Comparison of ENCODE assay signal across 9 mouse cellular contexts in the genomic region with DNA sequence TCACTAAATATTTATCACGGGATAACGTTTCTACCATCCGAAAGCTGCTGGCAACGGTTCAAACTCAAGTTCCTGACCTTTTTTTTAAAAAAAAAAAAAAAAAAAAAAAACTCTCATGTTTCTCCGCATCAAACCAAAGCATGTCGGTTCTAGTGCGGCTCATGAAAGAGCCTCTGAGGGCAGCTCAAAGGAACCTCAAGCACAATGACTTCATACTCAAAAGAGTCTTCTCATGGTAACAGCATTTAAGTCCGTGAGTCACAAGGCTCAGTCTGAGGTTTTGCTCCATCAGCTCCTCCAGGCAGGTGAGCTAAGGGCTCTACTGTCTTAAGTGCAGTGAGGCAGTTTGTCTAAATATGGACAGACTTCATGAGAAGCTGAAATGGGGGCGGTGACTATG. TPM values are rescaled to one million over a fixed set of nuclear protein-coding genes. Genes with fewer than 3 reads are reported as not detected.
A peak's percentile ranks its signal among the peaks of the same experiment; 100 is the strongest.
DNase-seq lines count a peak whose midpoint lies in the region; ATAC-seq and TF ChIP-seq lines count a peak whose summit lies in the region.
"Had no signal": no experiment of that assay in that cellular context is flagged by ENCODE, and none has a peak within 500 bp of the region (broad histone marks: within the 10 kb centered on the region; RNA-seq: fewer than 3 reads in every experiment).

No protein-coding gene starts in this region.

- ATAC-seq in limb, embryonic 14.5 days (ENCODE audit: low FRiP score, low read depth) = no peak; the same call in 1 of the 2 replicates
- peak; percentile 28 for ATAC-seq in megakaryocyte progenitor cell, adult 5-6 weeks (replicated peaks; ENCODE audit: poor library complexity)

- 42% methylated on average over 9 of the region's 9 CpGs for WGBS in limb, embryonic 14.5 days
- WGBS in limb, embryonic 10.5 days = 85% methylated on average over 9 of the region's 9 CpGs

- no peaks in the 10 kb centered on the region for H3K9me3 ChIP-seq in limb, embryonic 14.5 days (ENCODE audit: control insufficient read depth, low read length)
- no peaks in the 10 kb centered on the region for H3K9me3 ChIP-seq in limb, embryonic 10.5 days (replicated peaks)

- intact Hi-C loops in heart, postnatal 25 days (cut with DNase I) = loop anchor here (5.0 kb wide), 1 partner anchor 40 kb away; no protein-coding TSS in a partner anchor

- H3K27me3 ChIP-seq in limb, embryonic 14.5 days (ENCODE audit: control insufficient read depth, insufficient read depth, low read length) = no peaks in the 10 kb centered on the region
- H3K27me3 ChIP-seq in limb, embryonic 10.5 days (ENCODE audit: low read depth, poor library complexity, severe bottlenecking) = no peaks in the 10 kb centered on the region

- no peak overlapping the region for H3K9ac ChIP-seq in limb, embryonic 14.5 days (ENCODE audit: low read depth, low read length, severe bottlenecking)

- no peak for TF ChIP-seq CTCF in embryonic fibroblast, embryonic 13.5 days (IDR thresholded peaks at IDR 0.05; ENCODE audit: borderline replicate concordance, insufficient read depth, low read length)

- DNase-seq in limb, embryonic 14.5 days (ENCODE audit: low spot score) = peak; percentile 39
- no peak for DNase-seq in limb, embryonic 10.5 days (ENCODE audit: low spot score)
- no peak for DNase-seq in left cerebral cortex, adult 18-20 months (ENCODE audit: low spot score in 2 of 2)
- no peak for DNase-seq in right cerebral cortex, postnatal 25 days
- no peak for DNase-seq in layer of hippocampus, postnatal 14 days (ENCODE audit: low spot score in 2 of 2)
- no peak for DNase-seq in heart, postnatal 25 days (ENCODE audit: low spot score)
- DNase-seq: heart, adult 11 months had no signal

- H3K4me3 ChIP-seq in limb, embryonic 14.5 days (replicated peaks; ENCODE audit: low read length) = no peak overlapping the region
- H3K4me3 ChIP-seq in limb, embryonic 10.5 days = no peak overlapping the region
- no peak overlapping the region for H3K4me3 ChIP-seq in embryonic fibroblast, embryonic 13.5 days (ENCODE audit: insufficient read depth, low read length)

- H3K4me1 ChIP-seq in limb, embryonic 14.5 days (ENCODE audit: control insufficient read depth, insufficient read depth, low read length) = peaks cover 5% of the 10 kb centered on the region; the same call in 1 of the 2 replicates
- H3K4me1 ChIP-seq in limb, embryonic 10.5 days = 0 out of 2 replicates have a peak, but pooled peaks cover 4% of the 10 kb centered on the region
- H3K4me1 ChIP-seq in embryonic fibroblast, embryonic 13.5 days (ENCODE audit: control insufficient read depth, insufficient read depth, low read length) = peaks cover 23% of the 10 kb centered on the region

- no peaks in the 10 kb centered on the region for H3K36me3 ChIP-seq in limb, embryonic 14.5 days (ENCODE audit: control insufficient read depth, insufficient read depth, low read length)
- H3K36me3 ChIP-seq in limb, embryonic 10.5 days = no peaks in the 10 kb centered on the region

- H3K4me2 ChIP-seq in limb, embryonic 14.5 days (replicated peaks; ENCODE audit: low read depth, low read length, severe bottlenecking) = no peak overlapping the region

- no peak for TF ChIP-seq POLR2A in limb, embryonic 14.5 days (IDR thresholded peaks at IDR 0.05; ENCODE audit: borderline replicate concordance, extremely low read depth, insufficient read depth, insufficient read length)
- TF ChIP-seq POLR2A in embryonic fibroblast, embryonic 13.5 days (IDR thresholded peaks at IDR 0.05; ENCODE audit: low read depth, low read length) = no peak

- no peak overlapping the region for H3K27ac ChIP-seq in limb, embryonic 14.5 days (replicated peaks; ENCODE audit: low read depth, low read length)
- no peak overlapping the region for H3K27ac ChIP-seq in limb, embryonic 10.5 days
- peak overlapping the region; percentile 100 for H3K27ac ChIP-seq in embryonic fibroblast, embryonic 13.5 days (ENCODE audit: insufficient read depth, low read length)

RNA-seq across cellular contexts. Expression of gene Atxn1, which starts 42.3 kb away (rescaled TPM):
- polyA plus RNA-seq in limb, embryonic 14.5 days (2012; rRNA removed) = 5.3 and 6.4 TPM in 2 replicates
- 3.3 and 3.4 TPM in 2 replicates for polyA plus RNA-seq in limb, embryonic 14.5 days (2014; fragmentation: Nextera tagmentation; extraction: Ambion mirVana)
- 1.0 and 1.4 TPM in 2 replicates for polyA plus RNA-seq in limb, embryonic 10.5 days (2016; fragmentation: Nextera tagmentation; extraction: Ambion mirVana)
- polyA plus RNA-seq in embryonic fibroblast, embryonic 13.5 days (2011; ENCODE audit: insufficient read length, low read depth, missing spikeins) = 55.8 and 59.3 TPM in 2 replicates
- 16.8 and 22.6 TPM in 2 replicates for total RNA-seq in megakaryocyte progenitor cell, adult 5-6 weeks (2015)
- total RNA-seq in megakaryocyte progenitor cell, adult 5-6 weeks (2017) = 7.2 and 13.7 TPM in 2 replicates
- 100 to 1,000 TPM; 167 to 176 TPM for total RNA-seq in left cerebral cortex, adult 18-20 months (2021)
- total RNA-seq in layer of hippocampus, postnatal 14 days (2021) = 100 to 1,000 TPM in 1 of 2 experiments, 10 to 100 TPM in 1; 92.4 to 124 TPM
- total RNA-seq in heart, postnatal 25 days (2021) = 10 to 100 TPM; 35.1 to 36.0 TPM
